Mouse (Mus musculus) kidney, embryonic 16.5 days (tissue): ENCODE results near the gene P4ha2. TPM values are rescaled to one million over a fixed set of nuclear protein-coding genes. Genes with fewer than 3 reads are reported as not detected.

Experiments
- ATAC-seq: fragments of 200-750 bp; cut with Nextera tagmentation; 2 replicates; pipeline ENCODE4 v1.8.0; 2017; ENCODE audit warnings: moderate TSS enrichment; ENCODE audit not compliant: low FRiP score, low TSS enrichment
- H3K27ac ChIP-seq: fragments of 300-500 bp; sonication (generic); 2 replicates; pipeline ENCODE4 v1.5.1; 2014; ENCODE audit warnings: low read length
- H3K27me3 ChIP-seq: fragments of 300-500 bp; sonication (generic); 2 replicates; pipeline ENCODE4 v1.6.1; 2014; ENCODE audit warnings: low read length, control low read depth, mixed read lengths; ENCODE audit not compliant: insufficient read depth
- H3K36me3 ChIP-seq: fragments of 300-500 bp; sonication (generic); 2 replicates; pipeline ENCODE4 v1.6.1; 2014; ENCODE audit warnings: low read length, control low read depth, mixed read lengths; ENCODE audit not compliant: insufficient read depth
- H3K4me1 ChIP-seq: fragments of 300-500 bp; sonication (generic); 2 replicates; pipeline ENCODE4 v1.6.1; 2014; ENCODE audit warnings: low read length, control low read depth, mixed read lengths; ENCODE audit not compliant: insufficient read depth
- H3K4me2 ChIP-seq: fragments of 300-500 bp; sonication (generic); replicated peaks from 2 replicates; pipeline ENCODE4 v1.6.1; 2014; ENCODE audit warnings: low read depth, low read length
- H3K4me3 ChIP-seq: fragments of 300-500 bp; sonication (generic); 2 replicates; pipeline ENCODE4 v1.5.1; 2014; ENCODE audit warnings: mild to moderate bottlenecking, low read length
- H3K9ac ChIP-seq: fragments of 300-500 bp; sonication (generic); replicated peaks from 2 replicates; pipeline ENCODE4 v1.6.1; 2014; ENCODE audit warnings: low read length
- H3K9me3 ChIP-seq: fragments of 300-500 bp; sonication (generic); 2 replicates; pipeline ENCODE4 v1.6.1; 2016; ENCODE audit warnings: low read length, control low read depth
- WGBS: fragments of 180-500 bp; shearing (Covaris S2); extraction: QIAGEN DNeasy Blood & Tissue Kit; methylation state at CpG from one replicate; pipeline ENCODE4 v1.1.7; 2014; 5-methylcytosine and 5-hydroxymethylcytosine counted together
- polyA plus RNA-seq: library from polyadenylated mRNA; unstranded; fragments of >200 nt; fragmentation: Nextera tagmentation; extraction: Ambion mirVana; gene quantifications from 2 replicates; pipeline ENCODE4 v1.2.1, GENCODE M21; 2015

Gene P4ha2
- polyA plus RNA-seq, 1 experiment from 2014 or later: 43.0 TPM

DNA sequence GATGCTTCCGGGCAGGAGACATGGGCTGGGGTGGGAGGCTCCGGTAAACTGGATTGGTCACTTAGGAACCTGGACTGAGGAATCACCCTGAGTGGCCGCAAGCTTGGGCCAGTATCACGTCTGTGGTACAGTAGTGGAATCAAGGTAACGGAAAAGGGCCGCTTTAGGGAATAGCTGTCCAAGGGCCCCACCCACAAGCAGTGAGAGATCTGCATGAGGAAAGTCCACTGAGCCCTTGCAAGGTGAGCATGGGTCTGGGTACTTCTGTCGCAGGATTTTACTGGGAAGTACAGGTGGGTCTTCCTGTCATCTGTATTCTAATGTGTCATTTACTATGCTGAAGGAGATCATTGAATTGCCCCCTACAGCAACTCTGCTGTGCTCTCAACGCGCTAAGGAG, 1.8 kb downstream of the P4ha2 start:
- WGBS: 67% methylated on average over 9 of the region's 9 CpGs
- no peaks in the 10 kb centered on the region for H3K9me3 ChIP-seq

DNA sequence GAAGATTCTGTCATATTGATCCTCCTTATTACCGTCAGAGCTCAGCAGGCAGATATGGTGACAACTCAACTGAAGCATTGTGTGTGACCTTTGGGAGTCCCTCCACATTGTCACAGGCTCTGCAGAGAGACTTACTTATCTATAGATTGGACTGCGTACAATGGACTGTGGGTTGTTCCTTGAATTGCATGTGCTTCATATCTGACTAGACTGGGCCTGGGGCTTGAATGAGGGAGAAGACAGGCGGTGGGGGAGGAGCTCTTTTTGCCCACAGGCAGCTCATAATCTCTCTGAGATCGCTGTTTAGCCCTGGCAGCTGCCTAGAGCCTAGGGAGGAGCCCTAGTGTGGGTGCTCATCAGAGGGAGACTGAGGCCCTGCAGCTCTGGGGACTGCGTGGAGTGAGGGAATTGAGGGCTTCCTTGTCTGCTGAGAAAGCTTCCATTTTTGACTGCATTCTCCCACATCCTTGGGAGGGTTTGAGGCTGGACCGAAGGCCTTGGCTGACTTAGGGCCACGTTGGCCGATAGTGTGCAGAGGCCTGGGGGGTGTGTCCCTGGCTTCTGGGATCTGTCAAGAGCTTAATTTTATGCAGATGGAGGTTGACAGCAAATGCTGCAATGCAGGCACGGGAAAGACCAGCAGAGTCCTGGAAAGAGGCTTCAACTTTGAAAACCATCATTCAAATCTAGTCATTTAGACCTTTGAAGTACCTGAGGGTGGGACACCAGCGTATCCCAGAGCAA, 3.0 kb downstream of the P4ha2 start:
- WGBS: 71% methylated on average over 10 of the region's 10 CpGs
- H3K36me3 ChIP-seq: no peaks in the 10 kb centered on the region
- no peaks in the 10 kb centered on the region for H3K27me3 ChIP-seq
- no peak overlapping the region for H3K27ac ChIP-seq
- H3K4me3 ChIP-seq: no peak overlapping the region
- no peaks in the 10 kb centered on the region for H3K9me3 ChIP-seq
- H3K4me1 ChIP-seq: peaks cover 19% of the 10 kb centered on the region
- ATAC-seq: no peak
- no peak overlapping the region for H3K9ac ChIP-seq
- H3K4me2 ChIP-seq: no peak overlapping the region

More for the DNA sequence above, 1.8 kb downstream of the P4ha2 start:
- H3K27ac ChIP-seq: no peak overlapping the region
- H3K9ac ChIP-seq: peak overlapping the region; percentile 70
- peak overlapping the region; percentile 87 for H3K4me2 ChIP-seq
- no peaks in the 10 kb centered on the region for H3K36me3 ChIP-seq
- H3K4me1 ChIP-seq: peaks cover 19% of the 10 kb centered on the region
- no peaks in the 10 kb centered on the region for H3K27me3 ChIP-seq
- peak overlapping the region; percentile 74 for H3K4me3 ChIP-seq
- no peak; the same call in 1 of the 2 replicates for ATAC-seq

DNA sequence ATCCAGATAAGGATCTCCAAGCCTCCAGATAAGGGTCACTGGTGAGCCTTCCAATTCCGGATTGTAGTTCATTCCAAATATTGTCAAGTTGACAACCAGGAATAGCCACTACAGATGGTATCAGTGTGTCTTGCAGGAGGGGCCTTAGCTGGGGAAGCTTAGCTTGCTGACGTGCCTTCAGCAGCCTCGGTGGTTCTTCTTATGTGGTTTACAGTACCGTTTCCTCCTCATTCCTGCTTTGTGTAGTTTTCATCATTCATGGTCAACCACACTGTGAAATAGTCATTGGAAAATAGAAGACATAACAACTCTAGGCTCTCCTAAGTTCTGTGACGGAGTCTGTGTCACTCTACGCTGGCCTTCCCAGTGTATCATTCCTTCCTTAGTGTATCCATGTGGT, 5.1 kb downstream of the P4ha2 start:
- H3K4me1 ChIP-seq: peaks cover 19% of the 10 kb centered on the region
- H3K9me3 ChIP-seq: no peaks in the 10 kb centered on the region
- no peaks in the 10 kb centered on the region for H3K27me3 ChIP-seq
- H3K4me3 ChIP-seq: no peak overlapping the region
- no peak overlapping the region for H3K27ac ChIP-seq
- no peak overlapping the region for H3K9ac ChIP-seq
- H3K36me3 ChIP-seq: no peaks in the 10 kb centered on the region
- ATAC-seq: no peak
- 92% methylated on average over 6 of the region's 6 CpGs for WGBS
- H3K4me2 ChIP-seq: no peak overlapping the region

DNA sequence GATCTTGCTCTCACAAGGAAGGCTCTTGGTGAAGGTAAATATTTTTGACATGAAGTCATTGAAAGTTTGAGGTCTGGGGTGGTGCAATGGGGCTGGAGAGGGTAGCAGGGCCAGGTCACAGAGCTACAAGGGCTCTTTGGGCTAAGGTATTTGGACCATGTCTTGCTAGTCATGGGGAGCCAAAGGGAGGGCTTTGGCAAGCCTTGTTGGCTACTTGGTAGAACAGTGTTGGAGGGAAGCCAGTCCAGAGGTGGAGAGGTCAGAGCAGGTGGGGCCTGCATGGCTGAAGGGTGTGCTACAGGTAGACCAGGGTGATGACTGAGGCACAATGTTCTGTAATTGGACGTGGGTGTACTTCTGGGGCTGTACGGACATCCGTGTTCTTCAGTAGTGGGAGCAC, 6.8 kb downstream of the P4ha2 start:
- Histone ChIP-seq H3K36me3 (no peaks in the 10 kb centered on the region), H3K9ac (no peak overlapping the region), H3K4me3 (no peak overlapping the region), H3K9me3 (no peaks in the 10 kb centered on the region), H3K4me2 (no peak overlapping the region), H3K27me3 (no peaks in the 10 kb centered on the region), H3K27ac (no peak overlapping the region), H3K4me1 (peaks cover 7% of the 10 kb centered on the region; the same call in 1 of the 2 replicates)
- no peak for ATAC-seq
- 86% methylated on average over 3 of the region's 3 CpGs for WGBS

DNA sequence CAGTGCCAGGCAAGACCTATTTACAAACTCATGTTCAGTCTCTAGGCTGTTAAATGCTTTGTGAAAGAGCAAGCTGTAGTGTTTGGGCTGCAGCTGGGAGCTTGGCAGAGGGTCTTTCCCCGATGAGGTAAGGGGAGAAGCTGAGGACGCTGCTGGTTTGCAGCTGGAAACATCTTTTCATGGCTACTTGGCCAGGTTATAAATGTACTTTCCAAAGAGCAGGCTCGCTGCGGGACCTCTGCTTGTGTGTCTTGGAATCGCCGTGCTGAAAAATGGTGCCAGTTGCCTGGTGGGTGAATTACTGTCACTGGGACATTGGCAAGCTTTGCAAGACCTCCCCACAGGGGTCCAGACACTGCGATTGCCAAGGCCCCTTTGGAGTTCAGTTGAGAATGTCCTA, 7.3 kb downstream of the P4ha2 start:
- Histone ChIP-seq H3K4me1 (peaks cover 10% of the 10 kb centered on the region), H3K27ac (no peak overlapping the region), H3K4me3 (no peak overlapping the region), H3K36me3 (no peaks in the 10 kb centered on the region), H3K9ac (no peak overlapping the region), H3K27me3 (no peaks in the 10 kb centered on the region), H3K4me2 (no peak overlapping the region), H3K9me3 (no peaks in the 10 kb centered on the region)
- 89% methylated on average over 7 of the region's 7 CpGs for WGBS
- ATAC-seq: no peak

DNA sequence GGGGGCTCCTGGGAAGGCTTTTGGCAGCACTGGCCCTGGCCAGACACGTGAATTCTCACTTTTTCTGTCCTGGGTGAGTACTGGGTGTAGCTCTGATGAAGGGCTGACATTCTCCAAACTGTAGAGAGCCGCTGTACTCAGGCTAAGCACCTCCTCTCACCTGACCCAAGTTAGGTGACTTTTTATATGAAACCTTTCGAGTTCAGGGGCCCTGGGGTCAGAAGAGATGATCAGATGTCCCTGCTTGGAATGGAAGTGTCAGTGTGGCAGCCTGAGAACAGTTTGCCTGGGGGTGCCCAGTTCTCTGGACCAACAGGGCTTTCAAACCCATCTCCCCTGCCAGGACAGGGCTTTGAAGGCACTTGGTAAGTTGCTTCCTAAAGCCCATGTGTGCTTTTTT, 8.2 kb downstream of the P4ha2 start:
- WGBS: 67% methylated on average over 3 of the region's 3 CpGs
- Histone ChIP-seq H3K27ac (no peak overlapping the region), H3K4me3 (no peak overlapping the region), H3K36me3 (no peaks in the 10 kb centered on the region), H3K4me2 (no peak overlapping the region), H3K9ac (no peak overlapping the region), H3K4me1 (peaks cover 14% of the 10 kb centered on the region), H3K27me3 (no peaks in the 10 kb centered on the region), H3K9me3 (no peaks in the 10 kb centered on the region)
- no peak for ATAC-seq

DNA sequence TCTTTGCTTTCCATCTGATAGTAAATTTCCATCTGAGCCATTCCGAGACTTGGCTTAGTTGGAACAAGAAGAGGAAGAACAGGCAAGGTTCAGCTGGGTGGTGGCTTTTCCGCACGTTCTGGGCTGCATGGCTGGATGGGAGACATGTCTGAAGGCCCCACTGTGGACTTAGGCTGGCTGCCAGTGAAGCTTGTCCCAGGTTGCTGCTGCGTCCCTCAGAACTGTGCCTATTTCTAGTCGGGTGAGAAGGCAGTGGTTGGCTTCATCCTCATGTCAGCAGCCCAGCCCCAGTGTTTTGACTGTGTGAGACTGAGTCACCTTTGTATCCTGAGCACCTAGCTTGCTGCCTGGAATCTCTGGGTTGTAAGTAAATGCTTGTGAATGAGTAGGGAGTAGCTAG, 9.0 kb downstream of the P4ha2 start:
- H3K36me3 ChIP-seq: no peaks in the 10 kb centered on the region
- peaks cover 21% of the 10 kb centered on the region for H3K4me1 ChIP-seq
- H3K4me2 ChIP-seq: no peak overlapping the region
- no peaks in the 10 kb centered on the region for H3K27me3 ChIP-seq
- no peak overlapping the region for H3K4me3 ChIP-seq
- no peak overlapping the region for H3K9ac ChIP-seq
- ATAC-seq: no peak
- no peak overlapping the region for H3K27ac ChIP-seq
- WGBS: 61% methylated on average over 5 of the region's 5 CpGs
- no peaks in the 10 kb centered on the region for H3K9me3 ChIP-seq

DNA sequence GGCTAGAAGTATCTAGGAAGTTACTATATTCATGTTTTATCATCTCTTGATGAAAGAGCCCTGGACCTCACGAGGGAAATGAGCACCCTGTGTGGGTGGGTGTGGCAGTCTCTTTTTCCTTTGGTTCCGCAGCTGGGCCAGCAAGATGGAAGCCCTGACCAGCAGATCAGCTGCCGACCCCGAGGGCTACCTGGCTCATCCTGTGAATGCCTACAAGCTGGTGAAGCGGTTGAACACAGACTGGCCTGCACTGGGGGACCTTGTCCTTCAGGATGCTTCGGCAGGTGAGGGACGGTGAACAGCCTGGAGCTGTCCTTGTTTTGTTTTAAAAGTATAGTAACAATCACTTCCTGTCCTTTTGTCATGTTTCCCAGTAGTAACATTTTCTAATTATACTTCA, 11.4 kb downstream of the P4ha2 start:
- Histone ChIP-seq H3K27me3 (no peaks in the 10 kb centered on the region), H3K9me3 (no peaks in the 10 kb centered on the region), H3K36me3 (no peaks in the 10 kb centered on the region), H3K4me1 (peaks cover 28% of the 10 kb centered on the region), H3K4me3 (no peak overlapping the region), H3K27ac (no peak overlapping the region), H3K4me2 (no peak overlapping the region), H3K9ac (no peak overlapping the region)
- ATAC-seq: no peak
- WGBS: 85% methylated on average over 7 of the region's 7 CpGs

DNA sequence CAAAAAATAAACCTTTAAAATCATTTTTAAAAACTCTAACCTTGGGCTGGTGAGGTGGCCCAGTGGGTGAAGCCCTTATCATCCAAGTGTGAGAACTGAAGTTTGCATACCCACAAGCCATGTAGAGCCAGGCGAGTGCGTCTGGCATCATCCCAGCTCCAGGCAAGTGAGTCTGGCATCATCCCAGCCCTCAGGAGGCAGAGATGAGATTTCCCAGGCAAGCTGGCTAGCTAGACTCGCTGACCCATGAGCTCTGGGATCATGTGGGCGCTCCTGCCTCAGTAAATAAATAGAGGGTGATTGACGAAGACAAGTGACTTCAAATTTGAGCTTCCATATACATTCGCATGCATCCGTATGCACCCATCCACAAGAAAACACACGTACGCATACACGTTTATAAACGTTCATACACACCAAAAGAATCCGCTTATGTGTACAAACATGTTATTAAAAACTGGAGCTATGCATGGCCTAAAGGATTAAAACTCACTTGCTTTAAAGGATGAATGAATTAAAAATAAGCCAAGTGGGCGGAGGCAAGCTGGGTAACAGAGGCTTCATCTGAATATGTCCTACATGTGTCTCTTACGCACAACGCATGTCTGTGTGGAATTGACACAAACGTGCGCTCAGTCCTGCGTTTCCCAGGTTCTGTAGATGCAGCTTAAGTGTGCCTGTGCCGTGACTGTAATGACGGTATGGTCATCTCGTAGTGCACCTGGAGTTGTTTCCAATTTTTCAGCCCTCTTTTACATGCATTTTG, 12.3 kb downstream of the P4ha2 start:
- Histone ChIP-seq H3K27ac (peak overlapping the region; percentile 71), H3K9me3 (no peaks in the 10 kb centered on the region), H3K4me1 (peaks cover 28% of the 10 kb centered on the region), H3K27me3 (no peaks in the 10 kb centered on the region), H3K4me3 (peak overlapping the region; percentile 15; the same call in 1 of the 2 replicates), H3K4me2 (peak overlapping the region; percentile 43; the same call in 1 of the 2 replicates), H3K9ac (peak overlapping the region; percentile 57; the same call in 1 of the 2 replicates), H3K36me3 (no peaks in the 10 kb centered on the region)
- ATAC-seq: no peak
- 77% methylated on average over 21 of the region's 21 CpGs for WGBS

DNA sequence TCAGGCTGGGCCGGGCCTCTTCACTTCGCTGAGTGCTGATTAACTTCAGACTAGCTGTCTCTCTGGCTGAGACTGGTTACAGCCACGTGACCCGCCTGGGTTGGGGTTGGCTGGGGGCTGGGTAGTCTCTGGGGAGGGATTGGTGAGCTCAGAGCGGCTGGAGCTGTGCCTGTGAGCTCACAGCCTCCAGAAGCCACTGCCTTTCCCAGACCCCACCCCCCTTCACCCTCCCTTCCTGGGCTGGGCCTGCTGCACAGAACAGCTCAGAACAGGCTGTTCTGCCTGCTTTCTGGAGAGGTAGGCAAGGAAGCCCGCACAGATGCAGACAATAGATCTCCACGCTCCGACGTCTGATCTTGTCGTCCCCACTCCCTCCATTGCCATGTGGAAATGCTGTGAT, 13.0 kb downstream of the P4ha2 start:
- peaks cover 28% of the 10 kb centered on the region for H3K4me1 ChIP-seq
- peak; percentile 99 for ATAC-seq
- no peaks in the 10 kb centered on the region for H3K9me3 ChIP-seq
- peak overlapping the region; percentile 43 for H3K4me2 ChIP-seq
- no peaks in the 10 kb centered on the region for H3K36me3 ChIP-seq
- no peaks in the 10 kb centered on the region for H3K27me3 ChIP-seq
- peak overlapping the region; percentile 80 for H3K27ac ChIP-seq
- 6% methylated on average over 10 of the region's 10 CpGs for WGBS
- peak overlapping the region; percentile 57 for H3K9ac ChIP-seq
- peak overlapping the region; percentile 15; the same call in 1 of the 2 replicates for H3K4me3 ChIP-seq
